In the genomic region with DNA sequence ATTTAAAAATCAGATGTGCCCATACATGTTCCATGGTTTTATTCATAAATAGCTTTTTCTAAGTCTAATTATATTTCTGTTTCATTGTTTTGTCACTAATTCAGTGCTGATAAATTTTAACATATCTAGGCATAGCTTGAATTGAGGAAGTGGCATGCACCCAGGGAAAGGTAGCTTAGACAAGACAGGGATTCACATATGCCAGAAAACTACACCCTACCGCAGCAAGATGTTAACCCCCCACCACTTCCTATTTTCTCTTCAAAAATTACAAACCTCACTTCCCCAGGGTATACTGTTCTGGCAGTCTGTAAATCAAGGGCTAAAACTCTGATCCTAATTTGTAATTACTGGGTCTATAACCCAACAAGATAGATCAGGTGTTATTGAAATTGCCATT, we compare ENCODE assay signal across 33 mouse cellular contexts.
"Had no signal": no experiment of that assay in that cellular context is flagged by ENCODE, and none has a peak within 500 bp of the region (broad histone marks: within the 10 kb centered on the region; RNA-seq: fewer than 3 reads in every experiment).

No protein-coding gene starts in this region.

- H3K4me1 ChIP-seq: heart, embryonic 13.5 days; heart, embryonic 15.5 days; hindbrain, embryonic 12.5 days; hindbrain, embryonic 13.5 days; hindbrain, embryonic 15.5 days; intestine, embryonic 15.5 days; kidney, embryonic 15.5 days had no signal

- H3K4me2 ChIP-seq: heart, embryonic 13.5 days; heart, embryonic 15.5 days; hindbrain, embryonic 12.5 days; hindbrain, embryonic 13.5 days; hindbrain, embryonic 14.5 days; hindbrain, embryonic 15.5 days; intestine, embryonic 15.5 days; kidney, embryonic 15.5 days had no signal

- H3K36me3 ChIP-seq: heart, embryonic 13.5 days; heart, embryonic 15.5 days; hindbrain, embryonic 10.5 days; hindbrain, embryonic 12.5 days; hindbrain, embryonic 13.5 days; hindbrain, embryonic 15.5 days; intestine, embryonic 15.5 days; kidney, embryonic 15.5 days had no signal

- H3K4me3 ChIP-seq: heart, embryonic 13.5 days; heart, embryonic 15.5 days; hindbrain, embryonic 10.5 days; hindbrain, embryonic 12.5 days; hindbrain, embryonic 13.5 days; hindbrain, embryonic 15.5 days; intestine, embryonic 15.5 days; kidney, embryonic 15.5 days; layer of hippocampus, adult 2 months; left cerebral cortex, adult 2 months had no signal

- H3K27me3 ChIP-seq: heart, embryonic 13.5 days; heart, embryonic 15.5 days; hindbrain, embryonic 12.5 days; hindbrain, embryonic 13.5 days; hindbrain, embryonic 15.5 days; intestine, embryonic 15.5 days; kidney, embryonic 15.5 days had no signal

- H3K9me3 ChIP-seq: heart, embryonic 13.5 days; heart, embryonic 15.5 days; hindbrain, embryonic 10.5 days; hindbrain, embryonic 12.5 days; hindbrain, embryonic 13.5 days; hindbrain, embryonic 15.5 days; intestine, embryonic 15.5 days; kidney, embryonic 15.5 days had no signal

- H3K9ac ChIP-seq: heart, embryonic 13.5 days; heart, embryonic 15.5 days; hindbrain, embryonic 12.5 days; hindbrain, embryonic 13.5 days; hindbrain, embryonic 14.5 days; hindbrain, embryonic 15.5 days; intestine, embryonic 15.5 days; kidney, embryonic 15.5 days had no signal

- DNase-seq: heart, postnatal 10 days; heart, postnatal 14 days; heart, postnatal 36 days; heart, postnatal 4 days; kidney, adult 11 months; kidney, adult 18-20 months; kidney, adult 2 months; kidney, adult 8-10 months; kidney, adult 9 months; kidney, postnatal 10 days; kidney, postnatal 14 days; kidney, postnatal 25 days; kidney, postnatal 36 days; kidney, postnatal 4 days; layer of hippocampus, adult 9-11 months; layer of hippocampus, postnatal 36 days had no signal

- ATAC-seq: hindbrain, embryonic 16.5 days; hindbrain, postnatal 0 days; inflammation-experienced regulatory T-cells, adult 6 months; intestine, embryonic 15.5 days; intestine, embryonic 16.5 days; intestine, postnatal 0 days had no signal

- H3K27ac ChIP-seq: heart, embryonic 13.5 days; heart, embryonic 15.5 days; hindbrain, embryonic 10.5 days; hindbrain, embryonic 12.5 days; hindbrain, embryonic 13.5 days; hindbrain, embryonic 15.5 days; hindbrain, postnatal 0 days; intestine, embryonic 15.5 days; kidney, embryonic 15.5 days; kidney, postnatal 0 days; layer of hippocampus, adult 2 months; left cerebral cortex, adult 2 months had no signal
